Mouse (Mus musculus): ENCODE results near the gene Wbp11. TPM values are rescaled to one million over a fixed set of nuclear protein-coding genes. Genes with fewer than 3 reads are reported as not detected.

The Wbp11 gene
- polyA plus RNA-seq, 1 experiment from 2014 or later = 67.7 TPM

DNA sequence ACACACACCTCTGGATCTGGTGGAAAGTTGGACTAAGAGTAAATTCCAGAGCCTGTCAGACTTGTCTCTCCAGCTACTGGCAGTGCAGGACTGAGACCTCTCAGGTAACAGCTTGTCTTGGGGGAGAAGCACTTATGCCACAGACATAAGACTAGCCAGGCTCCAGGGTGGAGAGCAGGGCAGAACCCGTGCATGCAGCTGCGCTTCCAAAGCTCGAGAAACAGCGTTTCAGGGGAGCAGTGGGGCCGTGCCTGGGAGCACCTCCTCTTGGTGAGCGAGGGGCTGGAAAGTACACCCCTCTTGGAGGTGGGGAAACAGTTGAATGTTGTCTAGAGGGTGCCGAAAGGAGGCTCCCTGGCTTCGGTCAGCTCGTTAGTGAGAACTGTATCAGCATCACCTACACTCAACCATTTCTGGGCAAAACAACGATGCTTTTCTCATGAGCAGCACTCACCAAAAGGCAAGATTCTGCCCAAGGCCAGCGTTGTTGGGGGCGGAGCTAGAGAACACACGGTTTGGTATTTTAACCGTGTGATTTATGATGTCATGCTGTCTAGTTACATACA, 28.1 kb upstream of the Wbp11 start:
- ChIA-PET POLR2A (interaction anchor here (0.6 kb wide), 1 partner anchor 111 kb away, joined by 3 read pairs; no protein-coding TSS in a partner anchor), CTCF (interaction anchor here (0.8 to 1.7 kb wide), 6 partner anchors 10 to 124 kb away, joined by 3 to 5 read pairs (median 4); no protein-coding TSS in a partner anchor)
- no peak for TF ChIP-seq CTCF (IDR thresholded peaks at IDR 0.05)
- DNase-seq (ENCODE audit: low read depth, low spot score) (no peak), ATAC-seq (no peak)
- in situ Hi-C loops (cut with MboI; ENCODE audit: low pct_unique_long_range_greater_than_20kb) = loop anchor here (10.0 kb wide), 1 partner anchor 319 kb away; the partner anchor contains the start of gene Rerg
- no peaks in the 10 kb centered on the region for H3K27me3 ChIP-seq

DNA sequence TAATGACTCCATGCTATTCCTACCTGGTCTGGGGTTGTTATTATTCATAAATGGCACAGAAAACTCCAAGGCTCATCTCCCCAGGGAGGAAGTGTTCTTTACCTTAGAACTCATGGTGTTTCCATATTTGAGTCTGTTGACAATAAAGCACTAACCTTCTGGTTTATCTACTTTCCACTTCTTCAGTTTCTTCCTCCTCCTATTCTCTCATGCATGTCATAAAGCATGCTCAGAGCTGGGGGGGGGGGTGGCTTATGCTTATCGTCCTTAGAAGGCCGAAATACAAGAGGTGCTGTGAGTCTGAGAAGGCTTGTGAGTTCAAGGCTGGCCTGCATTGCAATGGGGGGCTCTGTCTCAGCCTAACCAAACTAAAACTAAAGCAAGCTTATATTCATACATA, 27.1 kb upstream of the Wbp11 start:
- DNase-seq (ENCODE audit: low read depth, low spot score) (no peak), ATAC-seq (no peak)
- no peak for TF ChIP-seq CTCF (IDR thresholded peaks at IDR 0.05)
- in situ Hi-C loops (cut with MboI; ENCODE audit: low pct_unique_long_range_greater_than_20kb) = loop anchor here (10.0 kb wide), 1 partner anchor 320 kb away; the partner anchor contains the start of gene Rerg
- CTCF ChIA-PET = interaction anchor here (0.8 to 1.5 kb wide), 6 partner anchors 8 to 125 kb away, joined by 3 to 5 read pairs (median 4); no protein-coding TSS in a partner anchor
- H3K27me3 ChIP-seq = no peaks in the 10 kb centered on the region
- POLR2A ChIA-PET = no interaction called here

DNA sequence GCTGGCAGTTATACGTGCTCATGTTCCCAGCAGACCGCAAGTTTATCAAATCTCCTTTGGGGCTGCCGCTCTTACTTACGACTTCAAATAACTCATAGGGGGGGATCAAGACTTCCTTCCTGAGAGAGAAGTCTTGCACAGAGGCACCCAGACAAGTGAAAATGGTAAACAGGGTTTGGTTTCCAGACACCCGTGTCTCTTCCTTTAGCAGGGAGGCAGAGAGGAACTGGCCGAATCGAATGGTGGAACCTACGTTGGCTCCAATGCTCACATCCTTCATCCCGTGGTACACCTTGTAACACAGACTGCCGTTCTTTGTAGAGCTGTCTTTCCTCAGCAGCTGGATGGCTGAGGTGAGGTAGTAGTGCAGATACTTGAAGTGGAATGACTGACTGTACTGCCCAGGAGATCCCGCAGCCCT, 26.3 kb upstream of the Wbp11 start:
- in situ Hi-C loops (cut with MboI; ENCODE audit: low pct_unique_long_range_greater_than_20kb) = loop anchor here (10.0 kb wide), 1 partner anchor 320 kb away; the partner anchor contains the start of gene Rerg
- POLR2A ChIA-PET = no interaction called here
- no peak for DNase-seq (ENCODE audit: low read depth, low spot score)
- CTCF ChIA-PET = interaction anchor here (1.0 to 1.3 kb wide), 2 partner anchors 9 to 116 kb away, joined by 3 read pairs; no protein-coding TSS in a partner anchor
- no peak for ATAC-seq
- H3K27me3 ChIP-seq = no peaks in the 10 kb centered on the region
- no peak for TF ChIP-seq CTCF (IDR thresholded peaks at IDR 0.05)

DNA sequence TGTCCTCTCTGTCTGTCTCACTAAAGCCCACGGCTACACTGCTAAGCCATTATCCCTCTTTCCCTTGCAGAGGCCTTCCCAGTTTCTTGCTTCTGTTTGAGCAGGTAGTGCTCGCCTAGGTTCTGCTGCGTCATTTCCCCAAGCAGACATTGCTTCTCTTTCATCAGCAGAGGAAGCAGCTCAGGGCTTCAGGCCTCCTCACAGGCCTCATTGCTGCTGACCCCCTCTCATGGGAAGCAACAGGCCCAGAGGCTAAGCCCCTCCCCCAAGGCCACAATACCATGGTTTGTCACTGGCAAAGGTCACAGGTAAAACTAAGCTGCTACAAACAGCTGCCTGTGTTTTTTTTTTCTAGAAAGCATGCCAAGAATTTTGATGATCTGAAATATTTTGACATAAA, 24.7 kb upstream of the Wbp11 start:
- in situ Hi-C loops (cut with MboI; ENCODE audit: low pct_unique_long_range_greater_than_20kb) = loop anchor here (10.0 kb wide), 1 partner anchor 322 kb away; the partner anchor contains the start of gene Rerg
- no peak for TF ChIP-seq CTCF (IDR thresholded peaks at IDR 0.05)
- CTCF ChIA-PET = interaction anchor here (0.7 to 1.4 kb wide), 4 partner anchors 11 to 128 kb away, joined by 3 to 8 read pairs (median 4); no protein-coding TSS in a partner anchor
- ATAC-seq (no peak), DNase-seq (ENCODE audit: low read depth, low spot score) (no peak)
- no peaks in the 10 kb centered on the region for H3K27me3 ChIP-seq
- POLR2A ChIA-PET = interaction anchor here (0.7 to 1.0 kb wide), 2 partner anchors 48 to 49 kb away, joined by 4 read pairs; partner anchors contain the start of gene Hist4h4

DNA sequence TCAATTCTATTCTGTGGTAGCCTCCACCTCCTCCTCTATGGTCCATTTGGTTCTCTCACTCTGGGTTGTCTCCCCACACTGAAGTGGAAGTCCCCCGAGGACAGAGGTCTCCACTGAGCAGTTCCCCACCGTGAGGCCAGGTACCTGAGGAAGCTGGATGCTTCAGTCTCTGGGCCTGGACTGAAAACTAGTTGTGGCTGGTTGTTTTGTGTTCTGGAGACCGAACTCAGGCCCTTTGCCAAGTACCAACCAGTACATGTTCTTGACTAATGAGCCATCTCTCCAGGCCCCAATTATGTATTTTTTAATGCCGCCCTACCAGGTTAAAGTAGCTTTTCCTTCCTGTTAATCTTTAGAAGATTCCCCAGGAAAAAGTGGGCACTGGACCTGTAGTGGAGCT, 24.3 kb upstream of the Wbp11 start:
- in situ Hi-C loops (cut with MboI; ENCODE audit: low pct_unique_long_range_greater_than_20kb) = loop anchor here (10.0 kb wide), 1 partner anchor 322 kb away; the partner anchor contains the start of gene Rerg
- no peak for TF ChIP-seq CTCF (IDR thresholded peaks at IDR 0.05)
- DNase-seq (ENCODE audit: low read depth, low spot score) (no peak), ATAC-seq (no peak)
- CTCF ChIA-PET = interaction anchor here (1.4 kb wide), 2 partner anchors 10 to 128 kb away, joined by 4 to 8 read pairs; no protein-coding TSS in a partner anchor
- POLR2A ChIA-PET = no interaction called here
- H3K27me3 ChIP-seq = no peaks in the 10 kb centered on the region

DNA sequence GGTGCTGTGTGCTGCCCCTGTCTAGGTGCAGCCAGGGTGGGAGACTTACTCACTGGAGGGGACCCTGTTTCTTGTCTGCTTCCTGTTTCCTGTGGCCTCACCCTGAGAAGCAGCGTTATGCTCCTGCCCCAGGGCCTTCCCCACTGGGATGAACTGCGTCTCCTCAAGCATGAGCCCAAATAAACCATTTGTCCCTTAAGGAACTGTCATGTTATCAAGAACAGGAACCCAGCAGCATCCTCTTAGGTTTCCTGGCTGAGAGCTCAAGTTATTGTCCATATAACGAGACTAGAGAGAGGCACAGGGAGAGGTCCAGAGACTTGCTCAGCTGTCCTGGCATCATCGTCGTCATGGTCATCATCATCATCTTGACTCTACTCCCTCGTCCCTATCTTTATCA, 22.2 kb upstream of the Wbp11 start:
- in situ Hi-C loops (cut with MboI; ENCODE audit: low pct_unique_long_range_greater_than_20kb) = loop anchor here (10.0 kb wide), 1 partner anchor 325 kb away; the partner anchor contains the start of gene Rerg
- TF ChIP-seq CTCF (IDR thresholded peaks at IDR 0.05) = no peak
- H3K27me3 ChIP-seq = no peaks in the 10 kb centered on the region
- no peak for DNase-seq (ENCODE audit: low read depth, low spot score)
- ChIA-PET CTCF (no interaction called here), POLR2A (no interaction called here)
- ATAC-seq = no peak

DNA sequence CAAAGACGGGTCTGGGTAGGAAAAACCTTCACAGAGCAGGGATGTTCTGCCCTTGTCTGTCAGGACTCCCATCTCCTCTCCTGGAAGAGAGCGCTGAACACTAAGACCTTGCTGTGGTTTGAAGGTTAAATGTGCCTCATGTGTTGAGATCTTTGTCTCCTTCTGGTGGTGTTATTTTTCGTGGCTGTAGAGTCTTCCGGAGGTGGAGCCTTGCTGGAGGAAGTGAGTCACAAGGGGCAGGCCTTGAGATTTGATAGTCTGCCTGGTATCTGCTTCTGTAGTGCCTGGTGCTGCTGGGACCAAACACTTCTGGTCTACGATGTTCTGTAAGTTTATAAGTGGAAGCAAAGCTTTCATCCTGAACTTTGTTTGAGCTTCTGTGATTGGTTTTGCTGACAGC, 20.9 kb upstream of the Wbp11 start:
- no peak for TF ChIP-seq CTCF (IDR thresholded peaks at IDR 0.05)
- POLR2A ChIA-PET = no interaction called here
- ATAC-seq (no peak), DNase-seq (ENCODE audit: low read depth, low spot score) (no peak)
- CTCF ChIA-PET = interaction anchor here (0.6 kb wide), 1 partner anchor 298 kb away, joined by 4 read pairs; no protein-coding TSS in a partner anchor
- in situ Hi-C loops (cut with MboI; ENCODE audit: low pct_unique_long_range_greater_than_20kb) = no loop called here
- no peaks in the 10 kb centered on the region for H3K27me3 ChIP-seq

DNA sequence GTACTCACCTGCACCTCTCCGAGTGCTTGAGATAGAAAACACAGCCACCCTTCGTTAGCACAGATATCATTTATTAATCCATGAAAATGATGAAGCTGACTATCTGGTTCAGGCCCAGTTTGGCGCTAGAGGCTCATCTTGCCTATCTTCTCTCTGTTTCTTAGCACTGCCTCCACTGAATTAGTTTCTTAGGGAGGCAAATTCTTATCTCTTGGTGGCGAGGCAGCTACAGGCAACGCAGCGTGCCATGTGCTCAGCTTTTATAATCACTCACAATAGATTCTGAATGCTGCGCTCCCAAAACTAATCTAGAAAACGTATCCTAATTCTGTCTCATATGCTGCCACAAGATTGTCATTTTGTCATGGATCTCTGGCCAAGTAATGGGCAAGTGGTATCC, 20.4 kb upstream of the Wbp11 start:
- ChIA-PET CTCF (no interaction called here), POLR2A (no interaction called here)
- DNase-seq (ENCODE audit: low read depth, low spot score) (no peak), ATAC-seq (no peak)
- no peaks in the 10 kb centered on the region for H3K27me3 ChIP-seq
- TF ChIP-seq CTCF (IDR thresholded peaks at IDR 0.05) = no peak
- in situ Hi-C loops (cut with MboI; ENCODE audit: low pct_unique_long_range_greater_than_20kb) = no loop called here

DNA sequence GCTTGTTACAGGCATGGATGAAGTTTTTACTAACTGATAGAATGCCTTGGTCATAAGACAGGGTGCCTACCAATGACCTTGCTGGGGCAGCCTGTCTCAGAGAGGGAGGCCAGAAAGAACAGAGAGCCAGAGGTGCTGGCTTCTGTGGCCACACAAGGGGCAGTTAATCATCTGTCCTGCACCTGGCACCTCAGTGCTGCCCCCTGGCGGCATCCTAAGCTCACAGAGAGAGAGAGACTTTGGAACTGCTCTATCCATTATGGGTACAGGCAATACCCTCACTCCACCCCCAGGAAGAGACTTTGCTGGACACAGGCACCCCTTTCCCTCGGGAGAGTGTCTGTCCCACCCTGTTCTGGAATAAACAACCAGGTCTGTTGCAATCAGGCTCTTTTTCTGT, 19.8 kb upstream of the Wbp11 start:
- in situ Hi-C loops (cut with MboI; ENCODE audit: low pct_unique_long_range_greater_than_20kb) = no loop called here
- no peak for DNase-seq (ENCODE audit: low read depth, low spot score)
- no peak for ATAC-seq
- ChIA-PET POLR2A (no interaction called here), CTCF (interaction anchor here (1.5 kb wide), 1 partner anchor 122 kb away, joined by 6 read pairs; no protein-coding TSS in a partner anchor)
- no peaks in the 10 kb centered on the region for H3K27me3 ChIP-seq
- TF ChIP-seq CTCF (IDR thresholded peaks at IDR 0.05) = peak; percentile 42

DNA sequence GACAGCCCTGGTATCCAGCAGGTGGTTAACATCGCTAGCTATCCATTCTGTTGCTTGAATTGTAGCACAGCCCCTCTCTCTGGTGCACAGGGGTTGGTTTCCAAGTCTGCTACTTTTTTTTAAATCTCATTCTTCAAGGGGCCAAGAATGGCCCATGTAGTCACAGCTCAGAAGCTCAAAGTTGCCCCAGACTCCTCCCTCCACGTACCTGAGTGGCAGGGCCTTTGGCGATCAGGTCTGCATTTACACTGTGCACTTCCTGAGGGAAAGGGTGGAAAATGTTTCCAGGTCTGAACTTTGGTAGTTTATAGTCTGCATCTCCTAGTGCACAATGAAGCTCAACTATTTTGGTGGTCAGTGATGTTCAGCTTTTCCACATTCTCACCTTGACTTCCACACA, 19.2 kb upstream of the Wbp11 start:
- ATAC-seq (no peak), DNase-seq (ENCODE audit: low read depth, low spot score) (no peak)
- ChIA-PET CTCF (interaction anchor here (1.5 kb wide), 1 partner anchor 122 kb away, joined by 6 read pairs; no protein-coding TSS in a partner anchor), POLR2A (no interaction called here)
- H3K27me3 ChIP-seq = no peaks in the 10 kb centered on the region
- no peak for TF ChIP-seq CTCF (IDR thresholded peaks at IDR 0.05)
- in situ Hi-C loops (cut with MboI; ENCODE audit: low pct_unique_long_range_greater_than_20kb) = no loop called here
